Mouse (Mus musculus): Measurements from ENCODE around the gene Bud31. TPM values are rescaled to one million over a fixed set of nuclear protein-coding genes. Genes with fewer than 3 reads are reported as not detected.
"Not testable (repeated sequence)": the region's sequence is repeated elsewhere in the genome, so short reads cannot be mapped to it uniquely, and the experiment has no call there.

Bud31 gene
- 28.1 and 52.8 TPM in 2 replicates for polyA plus RNA-seq (2012; rRNA removed)

DNA sequence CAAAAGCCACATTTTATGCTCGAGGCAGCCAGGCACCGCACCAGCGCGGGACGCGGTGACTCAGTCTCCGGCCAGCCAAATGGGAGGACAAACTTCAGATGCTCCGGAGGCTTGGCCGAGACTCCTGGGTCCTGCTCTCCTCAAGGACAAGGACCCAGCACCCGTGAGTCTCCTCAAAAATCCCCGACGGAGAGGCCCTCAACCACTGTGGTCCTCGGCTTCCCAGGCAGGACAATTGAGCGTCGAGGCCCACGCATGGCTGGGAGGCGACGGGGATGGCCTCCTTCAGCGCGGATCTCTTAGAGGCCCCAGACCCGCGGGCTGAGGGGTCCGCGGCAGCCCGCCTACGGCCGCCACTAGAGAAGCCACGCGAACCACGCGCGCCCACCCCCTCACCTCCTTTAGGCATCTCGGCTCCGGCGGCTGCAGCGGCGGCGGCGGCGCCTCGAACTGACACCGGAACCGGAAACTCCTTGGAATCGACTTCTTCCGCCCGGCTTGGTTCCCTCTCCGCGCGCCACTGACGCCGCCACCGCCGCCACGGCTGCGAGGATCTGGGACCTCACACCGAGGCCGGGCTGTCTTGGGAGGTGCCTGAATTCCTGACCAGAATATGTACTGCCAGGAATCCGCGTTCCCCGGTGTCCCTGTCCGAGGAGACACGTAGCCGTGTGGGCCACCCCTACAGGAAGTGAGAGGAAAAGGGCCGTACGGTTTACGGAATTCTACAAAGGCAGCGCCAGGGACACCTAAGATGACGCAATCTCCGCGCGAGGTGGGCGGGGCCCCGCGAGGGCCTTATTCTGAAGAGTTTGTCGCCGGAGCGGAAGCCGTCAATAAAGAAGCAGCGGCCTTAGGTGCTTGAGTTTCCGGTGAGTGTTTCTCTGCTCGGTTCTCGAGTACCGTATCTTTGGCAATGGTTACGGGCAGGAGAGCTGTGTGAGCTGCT is at the start of gene Bud31, which contains the start of gene Pdap1:
TSS of gene Bud31 (plus strand) at position 792 of the 949 bp plus-strand sequence.
TSS of gene Pdap1 (minus strand) at position 668 of the 949 bp plus-strand sequence.
- no peak for TF ChIP-seq CTCF (IDR thresholded peaks at IDR 0.05; ENCODE audit: extremely low read depth, insufficient read length, insufficient replicate concordance, low read depth, low read length)
- peak; percentile 85 for TF ChIP-seq POLR2A (IDR thresholded peaks at IDR 0.05; ENCODE audit: low read depth, low read length)
- peaks cover 37% of the 10 kb centered on the region for H3K36me3 ChIP-seq (ENCODE audit: control insufficient read depth, insufficient read depth, low read length)
- H3K4me3 ChIP-seq (ENCODE audit: low read depth, low read length), result peak within 1 kb of the TSS; percentile 82
- H3K27me3 ChIP-seq (ENCODE audit: control insufficient read depth, insufficient read depth, low read length), result no peaks in the 10 kb centered on the region
- peak within 1 kb of the TSS; percentile 96 for H3K27ac ChIP-seq (ENCODE audit: insufficient read depth, low read depth, low read length)
- peaks cover 4% of the 10 kb centered on the region; the same call in 1 of the 2 replicates for H3K4me1 ChIP-seq (ENCODE audit: control insufficient read depth, insufficient read depth, insufficient read length, low read length)
- WGBS, result under 1% methylated on average over 84 of the region's 84 CpGs

DNA sequence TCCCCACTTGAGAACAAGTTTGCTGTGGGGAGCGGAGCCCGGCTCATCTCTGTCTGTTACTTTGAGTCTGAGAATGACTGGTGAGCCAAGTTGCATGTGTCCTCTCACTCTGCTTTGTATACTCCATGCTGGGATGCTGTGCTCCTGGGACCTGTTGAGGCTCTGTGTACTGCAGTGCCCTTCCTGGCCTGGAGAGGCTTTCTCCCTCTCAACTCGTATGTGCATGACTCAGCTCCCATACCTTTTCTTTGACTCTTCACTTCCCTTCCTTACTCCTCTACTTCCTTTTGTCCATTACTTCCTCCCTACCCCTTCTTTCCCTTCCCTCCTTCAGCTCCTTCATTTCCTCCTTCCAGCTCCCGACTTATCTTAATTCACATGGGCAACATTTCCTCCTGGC is 44.0 kb upstream of the Bud31 start:
- H3K27ac ChIP-seq (ENCODE audit: insufficient read depth, low read depth, low read length), result no peak overlapping the region
- peaks cover 13% of the 10 kb centered on the region for H3K4me1 ChIP-seq (ENCODE audit: control insufficient read depth, insufficient read depth, insufficient read length, low read length)
- 72% methylated on average over 4 of the region's 4 CpGs for WGBS
- H3K4me3 ChIP-seq (ENCODE audit: low read depth, low read length), result no peak overlapping the region
- no peaks in the 10 kb centered on the region for H3K27me3 ChIP-seq (ENCODE audit: control insufficient read depth, insufficient read depth, low read length)
- TF ChIP-seq CTCF (IDR thresholded peaks at IDR 0.05; ENCODE audit: extremely low read depth, insufficient read length, insufficient replicate concordance, low read depth, low read length) (no peak), POLR2A (IDR thresholded peaks at IDR 0.05; ENCODE audit: low read depth, low read length) (no peak)
- H3K36me3 ChIP-seq (ENCODE audit: control insufficient read depth, insufficient read depth, low read length), result peaks cover 73% of the 10 kb centered on the region

DNA sequence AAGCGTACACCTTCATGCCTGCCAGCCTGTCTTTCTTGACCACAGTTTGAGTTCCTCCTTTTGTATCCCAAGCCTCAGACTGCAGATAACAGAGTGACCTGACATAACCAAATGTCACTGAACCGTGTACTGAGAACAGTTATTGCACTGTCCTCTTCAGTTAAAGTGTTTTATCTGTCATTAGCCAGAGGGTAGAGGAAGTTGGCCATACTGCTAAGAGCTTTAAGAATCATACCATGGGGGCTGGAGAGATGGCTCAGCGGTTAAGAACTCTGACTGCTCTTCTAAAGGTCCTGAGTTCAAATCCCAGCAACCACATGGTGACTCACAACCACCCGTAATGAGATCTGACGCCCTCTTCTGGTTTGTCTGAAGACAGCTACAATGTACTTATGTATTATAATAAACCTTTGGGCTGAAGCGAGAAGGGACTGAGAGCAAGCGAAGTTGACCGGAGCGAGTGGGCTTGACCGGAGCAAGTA is 41.8 kb upstream of the Bud31 start:
- Histone ChIP-seq H3K27ac (ENCODE audit: insufficient read depth, low read depth, low read length) (no peak overlapping the region), H3K4me1 (ENCODE audit: control insufficient read depth, insufficient read depth, insufficient read length, low read length) (peaks cover 21% of the 10 kb centered on the region), H3K4me3 (ENCODE audit: low read depth, low read length) (no peak overlapping the region), H3K36me3 (ENCODE audit: control insufficient read depth, insufficient read depth, low read length) (peaks cover 66% of the 10 kb centered on the region), H3K27me3 (ENCODE audit: control insufficient read depth, insufficient read depth, low read length) (no peaks in the 10 kb centered on the region)
- TF ChIP-seq POLR2A (IDR thresholded peaks at IDR 0.05; ENCODE audit: low read depth, low read length) (no peak), CTCF (IDR thresholded peaks at IDR 0.05; ENCODE audit: extremely low read depth, insufficient read length, insufficient replicate concordance, low read depth, low read length) (no peak)
- WGBS, result 90% methylated on average over 10 of the region's 10 CpGs

DNA sequence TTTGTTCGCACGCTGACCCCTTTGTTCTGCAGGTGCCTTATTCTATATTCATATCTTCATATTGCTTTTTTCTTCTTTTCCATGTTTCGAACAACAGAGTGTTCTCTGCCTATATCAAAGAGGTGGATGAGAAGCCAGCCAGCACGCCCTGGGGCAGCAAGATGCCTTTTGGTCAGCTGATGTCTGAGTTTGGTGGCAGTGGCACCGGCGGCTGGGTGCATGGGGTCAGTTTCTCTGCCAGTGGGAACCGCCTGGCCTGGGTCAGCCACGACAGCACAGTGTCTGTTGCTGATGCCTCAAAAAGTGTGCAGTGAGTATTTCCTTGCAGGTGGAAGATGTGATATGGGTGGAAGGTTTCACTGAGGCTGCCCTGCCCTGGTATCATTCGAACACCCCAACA is 39.2 kb upstream of the Bud31 start:
- H3K4me3 ChIP-seq (ENCODE audit: low read depth, low read length), result no peak overlapping the region
- H3K4me1 ChIP-seq (ENCODE audit: control insufficient read depth, insufficient read depth, insufficient read length, low read length), result peaks cover 31% of the 10 kb centered on the region
- 97% methylated on average over 9 of the region's 9 CpGs for WGBS
- no peak for TF ChIP-seq POLR2A (IDR thresholded peaks at IDR 0.05; ENCODE audit: low read depth, low read length)
- TF ChIP-seq CTCF (IDR thresholded peaks at IDR 0.05; ENCODE audit: extremely low read depth, insufficient read length, insufficient replicate concordance, low read depth, low read length), result no peak
- no peak overlapping the region for H3K27ac ChIP-seq (ENCODE audit: insufficient read depth, low read depth, low read length)
- H3K27me3 ChIP-seq (ENCODE audit: control insufficient read depth, insufficient read depth, low read length), result no peaks in the 10 kb centered on the region
- H3K36me3 ChIP-seq (ENCODE audit: control insufficient read depth, insufficient read depth, low read length), result peaks cover 71% of the 10 kb centered on the region

DNA sequence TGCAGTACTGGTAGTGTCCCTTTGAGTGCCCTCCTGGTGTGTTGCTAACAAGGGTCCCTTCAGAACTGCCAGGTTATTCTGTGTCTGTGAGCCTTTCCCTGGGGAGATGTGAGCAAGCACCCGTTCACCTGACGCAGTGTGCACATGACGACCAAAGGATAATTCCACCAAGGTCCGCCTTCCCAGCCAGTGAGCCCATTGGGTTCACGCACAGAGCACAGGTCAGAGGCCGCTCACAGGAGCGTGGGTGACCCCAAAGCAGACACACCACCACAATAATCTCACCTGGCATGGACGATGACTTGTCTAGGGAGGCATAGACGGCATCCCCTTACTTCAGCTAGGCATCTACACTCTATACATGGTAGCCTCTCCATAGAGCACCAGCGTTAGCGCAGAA is 38.7 kb upstream of the Bud31 start:
- Histone ChIP-seq H3K27ac (ENCODE audit: insufficient read depth, low read depth, low read length) (peak overlapping the region; percentile 27; the same call in 1 of the 2 replicates), H3K4me1 (ENCODE audit: control insufficient read depth, insufficient read depth, insufficient read length, low read length) (peaks cover 34% of the 10 kb centered on the region), H3K36me3 (ENCODE audit: control insufficient read depth, insufficient read depth, low read length) (peaks cover 70% of the 10 kb centered on the region)
- H3K27me3 ChIP-seq (ENCODE audit: control insufficient read depth, insufficient read depth, low read length); H3K4me3 ChIP-seq (ENCODE audit: low read depth, low read length): not testable (repeated sequence)
- WGBS, result 96% methylated on average over 11 of the region's 11 CpGs

DNA sequence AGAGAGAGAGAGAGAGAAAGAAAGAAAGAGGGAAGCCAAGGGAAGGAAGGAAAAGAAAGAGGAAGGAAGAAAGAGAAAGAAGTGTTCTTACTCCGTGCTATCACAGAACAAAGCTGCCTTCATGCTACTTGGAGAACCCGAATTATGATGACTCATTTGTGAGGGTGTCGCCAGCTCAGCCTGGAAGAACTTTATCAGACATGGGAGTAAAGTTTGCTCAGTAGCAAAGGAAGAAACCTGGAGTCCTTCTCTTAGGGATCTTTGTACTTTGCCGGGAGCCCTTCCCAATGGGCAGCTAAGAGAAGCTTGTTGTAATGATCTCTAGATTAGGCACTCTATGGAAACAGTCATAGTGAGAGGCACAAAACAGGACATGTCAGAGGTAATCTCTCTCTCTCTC is 37.5 kb upstream of the Bud31 start:
- TF ChIP-seq CTCF (IDR thresholded peaks at IDR 0.05; ENCODE audit: extremely low read depth, insufficient read length, insufficient replicate concordance, low read depth, low read length) (no peak), POLR2A (IDR thresholded peaks at IDR 0.05; ENCODE audit: low read depth, low read length) (no peak)
- H3K36me3 ChIP-seq (ENCODE audit: control insufficient read depth, insufficient read depth, low read length), result peaks cover 72% of the 10 kb centered on the region
- no peaks in the 10 kb centered on the region for H3K27me3 ChIP-seq (ENCODE audit: control insufficient read depth, insufficient read depth, low read length)
- no peak overlapping the region for H3K4me3 ChIP-seq (ENCODE audit: low read depth, low read length)
- 28% methylated on average over 4 of the region's 4 CpGs for WGBS
- peaks cover 34% of the 10 kb centered on the region for H3K4me1 ChIP-seq (ENCODE audit: control insufficient read depth, insufficient read depth, insufficient read length, low read length)
- peak overlapping the region; percentile 87 for H3K27ac ChIP-seq (ENCODE audit: insufficient read depth, low read depth, low read length)

DNA sequence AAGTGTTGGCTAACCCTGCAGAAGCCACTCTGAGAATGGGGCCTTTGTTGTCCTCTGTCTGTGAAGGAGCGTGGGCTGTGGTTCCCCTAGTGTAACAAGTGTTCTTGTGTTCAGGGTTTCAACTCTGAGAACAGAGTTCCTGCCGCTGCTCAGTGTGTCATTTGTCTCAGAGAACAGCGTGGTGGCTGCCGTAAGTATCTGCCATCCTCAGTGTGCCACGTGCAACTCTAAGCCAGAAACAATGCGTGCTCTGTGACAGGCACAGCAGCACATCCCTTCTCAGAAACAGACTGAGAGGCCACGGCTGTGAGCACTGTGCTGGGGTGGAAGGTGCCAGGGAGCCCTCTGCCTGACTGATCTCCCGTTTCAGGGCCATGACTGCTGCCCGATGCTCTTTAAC is 35.8 kb upstream of the Bud31 start:
- H3K27me3 ChIP-seq (ENCODE audit: control insufficient read depth, insufficient read depth, low read length), result no peaks in the 10 kb centered on the region
- whole genome bisulfite sequencing, result 93% methylated on average over 9 of the region's 9 CpGs
- H3K36me3 ChIP-seq (ENCODE audit: control insufficient read depth, insufficient read depth, low read length), result peaks cover 74% of the 10 kb centered on the region
- peaks cover 34% of the 10 kb centered on the region for H3K4me1 ChIP-seq (ENCODE audit: control insufficient read depth, insufficient read depth, insufficient read length, low read length)
- no peak overlapping the region for H3K4me3 ChIP-seq (ENCODE audit: low read depth, low read length)
- no peak overlapping the region for H3K27ac ChIP-seq (ENCODE audit: insufficient read depth, low read depth, low read length)
- TF ChIP-seq CTCF (IDR thresholded peaks at IDR 0.05; ENCODE audit: extremely low read depth, insufficient read length, insufficient replicate concordance, low read depth, low read length), result no peak
- no peak for TF ChIP-seq POLR2A (IDR thresholded peaks at IDR 0.05; ENCODE audit: low read depth, low read length)

Data from small intestine, adult 2 months (tissue).